Mouse (Mus musculus) embryo, embryonic 9.5 days (tissue): ENCODE measurements at regions not wholly inside any gene's neighbourhood (a gene's known extent, or its start where the extent isn't known, plus 50 kb on each side); places are given as distances from the start of the nearest gene placed in this dataset.

Source experiments
- DNase-seq: peaks from one replicate; pipeline ENCODE4 v3.0.0-alpha.2; 2017; ENCODE audit errors: extremely low spot score

- no peak for DNase-seq
These were observed 288.3 kb downstream of the Zfp706 start for GRCm38 (mm10) chr15:36719241-36719640.

DNA sequence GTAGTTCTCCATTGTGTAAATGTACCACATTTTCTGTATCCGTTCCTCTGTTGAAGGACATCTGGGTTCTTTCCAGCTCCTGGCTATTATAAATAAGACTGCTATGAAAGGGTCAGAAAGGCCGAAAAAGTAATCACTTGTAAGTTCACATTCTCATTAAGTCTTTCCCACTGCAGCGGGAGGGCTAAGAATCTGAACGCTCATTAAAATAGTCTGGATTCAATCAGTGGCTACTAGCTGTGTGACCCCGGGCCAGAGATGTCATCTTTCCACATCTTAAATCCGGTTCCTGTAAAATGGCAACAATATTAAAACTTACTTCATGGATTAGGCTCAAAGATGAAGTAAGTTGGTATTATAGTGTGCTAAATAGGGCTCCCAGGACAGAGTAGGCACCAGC lies 289.7 kb downstream of the Zfp706 start:
- DNase-seq, result no peak

DNA sequence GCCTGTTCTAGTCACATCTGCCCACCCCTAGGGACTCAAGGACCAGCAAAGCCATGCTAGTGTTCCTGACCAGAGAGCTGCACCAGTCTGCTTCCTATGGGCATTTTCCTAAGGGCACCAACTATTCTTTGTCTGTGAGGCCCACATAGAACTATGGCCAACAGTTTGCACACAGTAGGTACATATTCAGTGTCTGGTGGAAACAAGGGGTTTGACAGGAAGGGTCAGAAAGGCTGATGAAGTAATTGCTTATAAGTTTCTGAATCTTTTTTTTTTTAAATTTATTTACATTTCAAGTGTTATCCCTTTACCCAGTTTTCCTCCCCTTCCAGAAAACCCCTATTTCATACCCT lies 290.9 kb downstream of the Zfp706 start:
- no peak for DNase-seq

- DNase-seq, result peak; percentile 73
These were observed 291.6 kb downstream of the Zfp706 start for GRCm38 (mm10) chr15:36715745-36716685.

DNA sequence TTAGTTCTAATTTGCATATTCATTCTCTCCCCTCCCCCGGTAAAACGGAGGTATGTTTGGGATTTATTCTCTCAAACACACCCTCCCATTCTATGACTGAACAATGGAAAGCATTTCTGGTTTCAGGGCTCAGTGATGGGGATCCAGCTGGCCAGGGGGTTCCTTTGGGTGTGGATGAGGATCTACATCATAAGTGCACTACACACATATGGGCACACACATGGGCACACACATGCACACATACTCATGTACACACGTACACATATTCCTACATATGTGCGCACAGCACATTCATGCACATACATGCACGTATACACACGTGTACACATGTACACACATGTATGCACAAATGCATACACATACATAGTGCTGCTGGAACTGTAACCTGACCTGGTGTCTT lies 292.4 kb downstream of the Zfp706 start:
- DNase-seq, result no peak

DNA sequence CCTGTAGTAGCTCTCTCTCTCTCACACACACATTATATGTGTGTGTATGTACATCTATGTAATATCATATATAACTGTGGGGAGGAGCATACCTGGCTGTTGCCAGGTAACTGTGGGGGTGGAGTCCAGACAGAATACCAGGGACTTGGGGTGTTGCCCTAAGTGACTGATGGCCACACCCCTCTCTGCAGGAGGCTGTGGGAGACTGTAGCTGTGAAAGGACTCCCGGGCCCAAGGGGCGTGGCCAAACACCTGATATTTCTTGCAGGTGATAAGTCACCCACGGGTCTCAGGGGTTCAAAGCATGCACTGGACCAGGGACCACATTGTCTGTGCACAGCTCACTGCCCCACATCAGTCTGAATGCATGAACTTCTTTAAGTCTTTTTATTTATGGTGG lies 297.8 kb downstream of the Zfp706 start:
- DNase-seq, result no peak

- DNase-seq, result peak; percentile 80
These were observed 299.1 kb downstream of the Zfp706 start for GRCm38 (mm10) chr15:36708471-36708870.

DNA sequence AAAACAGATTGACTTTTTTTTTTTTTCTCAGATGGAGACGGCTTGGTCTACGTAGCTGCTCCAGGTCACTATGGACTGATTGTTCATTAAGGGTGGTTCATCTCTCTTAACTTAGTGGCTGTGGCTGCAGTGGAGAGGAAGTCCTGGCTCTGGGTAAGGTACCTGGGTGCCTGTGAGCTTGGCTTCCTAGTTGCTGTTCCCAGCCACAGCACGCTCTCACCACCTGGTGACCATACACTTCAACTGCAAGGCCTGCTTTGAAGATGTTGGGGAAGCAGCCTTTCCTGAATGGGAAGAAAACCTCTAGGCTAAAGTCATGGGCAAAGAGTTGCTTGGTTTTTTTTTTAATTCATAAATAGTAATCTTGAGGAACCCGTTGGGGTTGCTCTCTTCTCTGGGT lies 301.6 kb downstream of the Zfp706 start:
- peak; percentile 45 for DNase-seq

- DNase-seq, result no peak
These were observed 302.2 kb downstream of the Zfp706 start for GRCm38 (mm10) chr15:36705391-36705790.

DNA sequence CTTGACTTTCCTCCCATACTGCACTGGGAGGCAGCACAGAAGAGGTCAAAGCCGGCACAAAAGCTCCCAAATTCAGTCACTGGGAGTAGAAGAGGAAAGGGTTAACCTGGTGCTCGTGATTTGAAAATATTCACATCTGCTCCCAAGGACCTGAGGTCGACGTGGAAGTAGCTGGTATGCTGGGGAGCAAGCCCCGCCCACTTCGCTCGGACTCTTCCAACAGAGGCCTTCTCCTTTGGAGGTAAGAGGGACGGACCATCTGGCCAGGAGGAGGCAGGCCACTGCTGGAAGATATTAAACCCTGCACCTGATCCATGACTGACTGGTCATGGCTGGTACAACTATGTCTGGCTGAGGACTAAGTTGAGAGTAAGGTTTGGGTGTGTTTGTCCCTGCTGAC lies 305.7 kb downstream of the Zfp706 start:
- no peak for DNase-seq

DNA sequence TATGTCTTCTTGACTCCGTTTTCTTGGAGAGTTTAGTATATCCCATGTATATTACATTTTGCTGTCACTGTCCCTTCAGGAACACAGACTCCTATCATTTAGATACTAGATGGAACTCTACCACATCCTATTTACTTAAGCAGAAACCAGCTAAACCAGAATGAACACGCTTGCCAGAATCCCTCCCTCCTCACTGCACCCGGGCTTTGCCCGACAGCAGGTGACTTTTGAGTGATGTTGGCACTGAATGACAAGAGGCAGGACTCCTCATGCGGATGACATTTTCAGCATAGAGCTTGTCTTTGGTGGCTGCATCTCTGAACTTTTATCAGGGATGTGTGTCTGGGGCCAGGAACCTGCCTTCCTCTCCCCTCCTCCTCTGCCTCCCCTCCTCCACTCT lies 307.4 kb downstream of the Zfp706 start:
- no peak for DNase-seq

- peak; percentile 34 for DNase-seq
These were observed 312.1 kb downstream of the Zfp706 start for GRCm38 (mm10) chr15:36695199-36696129.

DNA sequence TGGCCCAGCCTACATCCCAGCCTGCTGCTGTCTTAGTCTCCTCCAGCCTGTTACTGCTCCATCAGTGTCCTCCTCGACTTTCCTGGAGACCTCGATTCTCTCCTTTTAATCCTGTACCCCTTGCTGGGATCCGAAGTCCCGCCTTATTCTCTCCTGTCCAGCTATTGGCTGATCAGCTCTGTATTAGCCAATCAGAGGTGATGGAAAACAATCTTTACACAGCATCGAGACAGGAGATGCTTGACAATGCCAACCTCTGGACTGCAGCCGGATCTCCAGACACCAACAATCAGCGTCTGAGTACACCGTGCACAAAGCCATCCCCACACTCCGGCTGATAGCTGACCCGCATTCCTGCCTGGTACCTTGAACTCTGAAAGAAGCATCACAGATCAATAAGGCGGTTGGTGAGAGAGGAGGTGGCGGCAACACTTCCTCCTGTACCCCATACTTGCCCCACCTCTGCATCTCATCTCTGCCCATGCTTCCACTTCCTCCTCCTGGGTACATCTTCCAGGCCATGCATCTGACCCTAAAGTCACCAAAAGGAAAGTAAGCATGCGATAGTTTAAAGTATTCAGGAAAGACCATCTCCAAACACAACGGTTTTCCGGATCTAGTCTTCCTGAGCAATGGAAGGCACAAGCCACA lies 316.4 kb downstream of the Zfp706 start:
- DNase-seq, result no peak

DNA sequence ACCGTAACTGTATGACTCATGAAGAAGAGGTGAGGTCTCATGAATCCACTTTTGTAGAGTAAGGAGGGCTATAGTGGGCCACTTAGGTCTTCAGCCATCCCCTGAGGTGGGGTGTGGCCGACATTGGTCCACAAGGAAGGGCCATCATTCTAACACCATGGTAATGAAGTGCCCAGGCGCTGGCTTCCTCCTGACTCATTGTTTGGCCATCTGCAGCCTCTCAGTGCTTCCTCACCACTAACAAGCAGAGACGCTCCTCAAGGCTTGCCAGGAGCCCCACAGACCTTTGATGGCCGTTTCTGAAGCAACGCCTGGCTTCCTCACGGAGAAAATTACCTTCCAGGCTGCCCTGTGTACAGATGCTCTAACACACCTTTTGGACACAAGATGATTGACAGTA lies 317.7 kb downstream of the Zfp706 start:
- no peak for DNase-seq

DNA sequence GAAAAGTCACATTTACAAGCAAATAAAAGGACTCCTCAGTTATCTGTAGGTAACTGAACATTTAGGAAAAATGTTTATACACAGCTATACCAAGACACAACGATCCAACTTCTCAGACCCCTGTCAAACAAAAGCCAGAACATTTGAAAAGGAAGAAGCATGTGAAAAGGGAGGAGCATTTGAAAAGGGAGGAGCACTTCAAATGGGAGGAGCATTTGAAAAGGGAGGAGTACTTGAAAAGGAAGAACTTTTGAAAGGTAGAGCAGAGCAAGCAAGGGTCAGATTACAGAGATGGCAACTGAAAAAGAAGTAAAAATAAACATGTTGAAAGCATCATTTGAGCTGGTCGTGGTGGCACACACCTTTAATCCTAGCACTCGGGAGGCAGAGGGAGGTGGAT lies 318.3 kb downstream of the Zfp706 start:
- no peak for DNase-seq

- no peak for DNase-seq
These were observed 319.4 kb downstream of the Zfp706 start for GRCm38 (mm10) chr15:36688051-36688754.

- no peak for DNase-seq
These were observed 322.9 kb downstream of the Zfp706 start for GRCm38 (mm10) chr15:36684684-36685083.

DNA sequence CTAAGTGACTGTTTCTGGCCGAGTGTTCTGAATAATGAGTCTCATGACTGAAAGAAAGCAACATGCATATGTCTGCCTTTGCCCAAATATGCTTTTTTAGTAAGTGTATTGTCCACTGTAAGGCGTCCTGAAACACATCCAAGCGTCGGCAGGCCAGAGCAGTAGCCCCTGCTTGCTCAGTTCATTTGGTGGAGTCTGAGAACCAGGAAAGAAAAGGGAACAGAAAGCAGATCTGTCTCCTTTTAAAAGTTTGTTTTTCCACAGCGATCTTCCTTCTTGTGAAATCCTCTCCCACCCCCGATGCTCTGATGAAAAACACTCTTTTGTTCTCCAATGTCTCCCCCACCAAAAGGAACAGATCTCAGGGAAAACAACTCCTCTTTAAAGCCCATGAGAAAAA lies 324.7 kb downstream of the Zfp706 start:
- no peak for DNase-seq

DNA sequence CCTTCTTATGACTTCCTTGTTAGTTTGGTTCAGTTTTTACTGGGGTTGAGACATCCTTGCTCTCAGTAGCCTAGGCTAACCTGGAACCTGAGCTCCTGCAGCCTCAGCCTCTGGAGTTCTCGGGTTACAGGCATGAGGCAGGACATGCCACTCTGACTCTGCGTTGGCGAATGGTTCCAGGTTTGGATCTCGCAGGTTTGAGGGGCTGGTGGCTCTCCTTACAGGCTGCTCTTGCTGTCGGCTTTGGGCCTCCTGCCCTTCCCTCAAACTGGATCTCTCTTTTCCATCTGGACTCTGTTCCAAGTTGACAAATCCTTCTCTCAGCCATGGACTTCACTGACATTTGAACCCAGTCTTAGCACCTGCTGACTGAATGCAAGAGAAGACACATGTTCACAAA lies 325.4 kb downstream of the Zfp706 start:
- no peak for DNase-seq

DNA sequence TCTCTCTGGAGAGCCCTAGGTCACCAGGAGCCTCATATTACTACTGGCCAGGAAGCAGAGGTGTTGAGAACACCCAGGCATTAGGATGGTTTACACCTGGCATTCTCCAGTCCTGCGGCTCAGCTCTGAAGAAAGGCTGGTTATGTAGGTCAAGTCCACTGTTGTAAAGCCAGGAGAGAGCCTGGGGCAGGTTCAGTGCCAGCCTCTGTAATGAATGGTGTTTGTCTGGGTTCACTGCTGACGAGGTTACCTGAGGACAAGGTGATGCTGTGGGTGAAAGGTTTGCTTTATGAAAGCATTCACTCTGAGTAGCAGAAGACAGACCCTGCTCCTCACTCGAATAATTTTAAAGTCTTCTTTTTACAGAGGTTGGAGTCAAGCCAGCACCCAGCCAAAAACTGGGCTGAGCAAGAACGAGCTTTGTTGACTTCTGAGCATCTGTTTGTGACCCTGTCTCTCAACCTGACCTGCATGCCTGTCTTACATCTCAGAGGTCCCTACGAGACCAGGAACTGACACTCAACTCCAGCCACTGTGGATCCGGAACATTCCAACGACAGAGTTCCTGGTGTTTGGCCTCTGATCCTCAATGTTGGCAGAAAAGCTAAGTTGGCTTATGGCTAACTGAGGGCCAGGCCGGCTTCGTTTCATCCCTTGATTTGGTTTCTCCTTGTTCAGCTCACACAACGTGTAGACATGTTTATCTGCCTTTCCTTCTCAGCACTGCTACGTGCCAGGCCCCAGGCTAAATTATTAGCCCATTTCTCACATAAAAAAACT lies 327.0 kb downstream of the Zfp706 start:
- no peak for DNase-seq

- DNase-seq, result no peak
These were observed 328.0 kb downstream of the Zfp706 start for GRCm38 (mm10) chr15:36679577-36679976.
